Mouse (Mus musculus) left cerebral cortex, postnatal 36 days (tissue): ENCODE results near the gene Cenph. TPM values are rescaled to one million over a fixed set of nuclear protein-coding genes. Genes with fewer than 3 reads are reported as not detected.
"Not testable (repeated sequence)": the region's sequence is repeated elsewhere in the genome, so short reads cannot be mapped to it uniquely, and the experiment has no call there.

Experiments
- DNase-seq, 2 experiments: peaks; one replicate each; pipeline ENCODE4 v3.0.0; 2021 to 2022; ENCODE audit warnings: low spot score in 2 of 2, mixed read lengths in 1 of 2
- intact Hi-C: fragments of 180-260 bp; cut with DNase I; formaldehyde crosslinking; loops from one replicate; pipeline ENCODE4 v1.15.1; 2025
- total RNA-seq, 2 experiments: library from RNA; stranded (reverse); gene quantifications; 2 replicates each; pipeline ENCODE4 v1.2.3; 2021

The Cenph gene
- total RNA-seq, 2 experiments from 2014 or later = 0.63 to 0.69 TPM

DNA sequence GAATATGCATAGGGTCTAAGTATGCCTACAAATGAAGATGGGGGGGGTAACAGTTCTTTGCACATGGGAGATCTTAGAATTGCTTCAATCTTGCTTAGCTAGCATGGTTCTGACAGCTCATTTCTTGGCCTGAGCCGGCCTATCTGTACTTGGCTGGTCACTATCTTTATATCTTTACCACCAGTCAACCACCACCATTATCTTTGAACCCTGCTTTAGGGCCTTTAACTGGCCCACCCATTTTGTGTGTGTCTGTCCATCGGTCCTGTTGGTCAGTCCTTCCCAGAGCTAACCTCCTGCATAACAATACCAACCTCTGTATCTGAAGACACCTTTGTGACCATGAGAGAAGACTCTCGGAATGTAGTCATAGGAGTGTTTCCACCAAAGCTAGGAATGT lies 24.3 kb downstream of the Cenph start:
- no peak for DNase-seq
- intact Hi-C loops = no loop called here

DNA sequence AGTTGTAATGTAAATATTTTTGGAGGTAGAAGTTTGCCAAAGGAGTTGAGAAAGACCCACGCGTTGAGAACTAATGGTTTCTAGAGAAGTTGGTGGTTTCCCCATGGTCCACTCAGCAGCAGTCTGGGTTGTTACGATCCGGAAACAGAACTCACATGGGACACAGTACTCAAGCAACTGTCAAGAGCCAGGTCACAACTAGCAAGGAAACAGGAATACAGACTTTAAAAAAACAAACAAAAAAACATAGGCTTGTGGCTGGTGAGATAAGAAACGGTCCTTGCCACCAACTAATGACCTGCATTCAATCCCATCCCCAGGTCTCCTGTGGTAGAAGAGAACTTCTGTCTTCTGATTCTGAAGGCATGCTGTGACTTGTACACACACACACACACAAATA lies 24.9 kb downstream of the Cenph start:
- intact Hi-C loops = no loop called here

GRCm38 (mm10) chr13:100748638-100749037 lies 27.1 kb downstream of the Cenph start:
- intact Hi-C loops = loop anchor here (5.0 kb wide), 1 partner anchor 34 kb away; no protein-coding TSS in a partner anchor
- DNase-seq = no peak

More for the DNA sequence above, 24.9 kb downstream of the Cenph start:
- DNase-seq = no peak

DNA sequence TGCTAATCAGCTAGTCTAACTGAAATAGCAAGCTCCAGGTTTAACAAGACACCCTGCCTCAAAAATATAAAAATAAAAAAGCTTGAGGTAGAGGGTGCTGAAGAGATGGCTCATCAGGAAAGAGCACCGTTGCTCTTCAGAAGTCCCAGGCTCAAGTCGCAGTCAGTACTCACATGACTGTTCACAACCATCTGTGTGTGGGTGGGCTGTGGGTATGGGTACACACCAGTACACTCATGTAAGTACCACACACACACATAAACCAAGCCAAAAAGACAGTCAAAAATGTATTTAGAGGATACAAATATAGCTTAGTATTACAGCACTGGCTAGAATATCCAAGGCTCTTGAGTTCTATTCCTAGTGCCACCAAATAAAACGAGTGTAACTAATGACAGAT lies 29.6 kb downstream of the Cenph start:
- intact Hi-C loops = loop anchor here (5.0 kb wide), 1 partner anchor 36 kb away; no protein-coding TSS in a partner anchor
- peak; percentile 52 for DNase-seq

DNA sequence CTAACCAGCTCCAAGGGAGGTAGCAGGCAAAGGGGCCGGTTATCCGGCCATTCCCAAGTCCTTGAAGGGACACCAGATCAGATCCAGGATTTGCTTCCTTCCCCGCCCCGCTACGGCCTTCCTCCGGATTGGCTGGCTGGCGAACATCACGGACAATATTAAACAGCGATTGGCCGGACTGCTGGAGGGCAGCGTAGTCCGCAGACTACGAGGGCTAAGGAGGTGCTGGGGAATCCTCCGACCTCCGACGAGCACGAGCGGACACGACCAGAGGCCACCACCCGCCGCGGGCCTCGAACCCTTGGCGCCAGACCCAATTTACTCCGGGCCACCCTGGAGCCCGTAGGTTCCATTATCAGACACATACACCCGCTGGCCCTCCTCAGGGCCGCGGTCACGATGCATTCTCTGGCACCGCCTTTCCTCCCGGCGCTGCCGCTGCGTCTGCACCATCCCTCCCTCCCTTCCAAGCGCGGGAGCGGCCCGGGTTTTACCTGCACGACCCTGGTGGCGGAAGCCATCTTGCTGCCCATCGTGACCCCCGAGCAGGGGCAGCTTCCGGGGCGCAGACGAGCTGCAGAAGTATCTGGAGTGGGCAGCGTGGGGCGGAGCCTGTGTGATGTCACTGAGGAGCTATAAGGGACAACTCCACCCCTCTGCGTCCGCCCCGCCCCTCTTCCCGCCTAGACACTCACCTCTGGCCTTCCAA lies 31.5 kb downstream of the Cenph start, which contains the start of gene Mrps36:
TSS of gene Mrps36 (minus strand) at position 624 of the 709 bp plus-strand sequence.
- peak; percentile 91 to 92 for DNase-seq
- intact Hi-C loops = no loop called here

- no peak for DNase-seq
- intact Hi-C loops = no loop called here
These were observed 32.2 kb downstream of the Cenph start for GRCm38 (mm10) chr13:100743346-100744035.

- intact Hi-C loops = no loop called here
- DNase-seq = peak in 1 of 2 experiments; percentile 6
These were observed 32.9 kb downstream of the Cenph start for GRCm38 (mm10) chr13:100742831-100743230.

DNA sequence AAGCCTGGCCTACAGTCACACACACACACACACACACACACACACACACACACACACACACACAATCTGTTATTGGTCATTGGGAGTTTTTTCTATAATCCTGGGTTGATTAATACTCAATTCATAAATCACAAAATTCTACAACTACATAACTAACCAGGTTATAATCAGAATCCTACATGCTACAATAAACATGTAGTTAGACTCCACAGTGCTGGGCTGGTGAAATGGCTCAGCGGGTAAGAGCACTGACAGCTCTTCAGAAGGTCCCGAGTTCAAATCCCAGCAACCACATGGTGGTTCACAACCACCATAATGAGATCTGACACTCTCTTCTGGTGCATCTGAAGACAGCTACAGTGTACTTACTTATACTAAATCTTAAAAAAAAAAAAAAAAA lies 42.9 kb downstream of the Cenph start:
- DNase-seq = no peak
- intact Hi-C loops = loop anchor here (5.0 kb wide), 1 partner anchor 80 kb away; the partner anchor contains the start of genes Ak6, Rad17 and Taf9

DNA sequence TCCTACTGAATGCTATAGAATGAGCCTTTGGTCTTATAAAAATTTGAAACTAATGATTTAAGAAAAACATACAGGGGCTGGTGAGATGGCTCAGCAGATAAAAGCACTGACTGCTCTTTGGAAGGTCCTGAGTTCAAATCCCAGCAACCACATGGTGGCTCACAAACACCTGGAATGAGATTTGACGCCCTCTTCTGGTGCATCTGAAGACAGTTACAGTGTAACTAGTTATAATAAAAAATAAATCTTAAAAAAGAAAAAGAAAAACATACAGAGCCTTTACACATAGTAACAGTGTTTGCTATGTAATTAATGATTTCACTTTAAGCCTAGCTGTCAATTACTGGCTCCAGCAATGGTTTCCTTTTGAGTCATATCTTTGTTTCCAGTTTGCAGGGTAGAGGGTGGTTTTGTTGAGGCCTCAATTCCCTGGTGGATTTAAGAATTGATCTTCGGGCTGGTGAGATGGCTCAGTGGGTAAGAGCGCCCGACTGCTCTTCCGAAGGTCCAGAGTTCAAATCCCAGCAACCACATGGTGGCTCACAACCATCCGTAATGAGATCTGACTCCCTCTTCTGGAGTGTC lies 44.1 kb downstream of the Cenph start:
- intact Hi-C loops = loop anchor here (5.0 kb wide), 1 partner anchor 79 kb away; the partner anchor contains the start of genes Ak6, Rad17 and Taf9

DNA sequence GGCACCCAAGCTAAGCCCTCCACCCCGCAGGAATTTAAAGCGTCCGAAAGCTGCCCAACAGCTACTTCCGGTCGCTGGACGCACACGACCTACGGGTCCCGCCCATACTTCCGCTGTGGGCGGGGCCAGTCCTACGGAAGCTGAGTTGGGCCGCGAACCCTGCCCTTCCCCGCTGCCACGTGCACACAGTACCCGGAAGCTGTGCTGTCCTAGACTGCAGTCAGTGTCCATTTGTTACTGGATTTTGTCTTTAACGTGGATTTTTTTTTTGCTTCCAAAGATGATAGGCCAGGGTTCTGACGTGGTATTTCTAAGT lies 44.9 kb downstream of the Cenph start, which contains the start of gene Cdk7:
TSS of gene Cdk7 (minus strand) at position 79 of the 316 bp plus-strand sequence.
- peak; percentile 93 to 95 for DNase-seq
- intact Hi-C loops = loop anchor here (5.0 kb wide), 1 partner anchor 79 kb away; the partner anchor contains the start of genes Ak6, Rad17 and Taf9

More for the DNA sequence above, 44.1 kb downstream of the Cenph start:
- not testable (repeated sequence) for DNase-seq

DNA sequence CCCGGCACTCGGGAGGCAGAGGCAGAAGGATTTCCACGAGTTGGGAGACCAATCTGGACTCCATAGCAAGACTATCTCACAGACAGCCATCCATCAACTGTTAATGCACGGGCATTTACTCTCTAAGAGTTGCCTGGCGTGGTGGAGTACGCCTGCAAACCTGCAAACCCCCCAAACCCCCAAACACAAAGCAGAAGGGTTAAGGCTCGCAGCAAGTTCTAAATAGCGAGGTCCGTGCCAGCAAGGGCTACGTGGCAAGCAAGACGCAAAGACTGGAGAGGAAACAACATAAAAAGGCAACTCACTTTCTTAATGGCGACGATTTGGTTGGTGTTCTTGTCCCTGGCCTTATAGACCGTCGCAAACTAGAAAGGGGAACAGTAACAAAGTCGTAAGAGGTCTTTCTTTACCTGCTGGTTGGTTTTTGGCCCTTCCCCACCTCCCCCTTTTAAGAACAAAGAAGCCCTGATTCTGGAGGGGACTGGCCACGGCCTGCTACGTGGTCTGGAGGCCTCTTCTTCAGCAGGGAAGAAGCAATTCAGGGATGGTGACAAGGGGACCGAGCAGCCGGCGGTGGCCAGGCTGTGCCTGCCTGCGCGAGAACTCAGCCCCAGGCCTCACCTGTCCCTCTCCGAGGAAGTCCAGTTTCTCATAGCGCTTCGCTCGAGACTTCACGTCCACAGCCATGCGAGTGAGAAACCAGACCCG lies 45.4 kb downstream of the Cenph start:
- DNase-seq = peak in 1 of 2 experiments; percentile 5
- intact Hi-C loops = loop anchor here (5.0 kb wide), 1 partner anchor 78 kb away; the partner anchor contains the start of genes Ak6, Rad17 and Taf9

DNA sequence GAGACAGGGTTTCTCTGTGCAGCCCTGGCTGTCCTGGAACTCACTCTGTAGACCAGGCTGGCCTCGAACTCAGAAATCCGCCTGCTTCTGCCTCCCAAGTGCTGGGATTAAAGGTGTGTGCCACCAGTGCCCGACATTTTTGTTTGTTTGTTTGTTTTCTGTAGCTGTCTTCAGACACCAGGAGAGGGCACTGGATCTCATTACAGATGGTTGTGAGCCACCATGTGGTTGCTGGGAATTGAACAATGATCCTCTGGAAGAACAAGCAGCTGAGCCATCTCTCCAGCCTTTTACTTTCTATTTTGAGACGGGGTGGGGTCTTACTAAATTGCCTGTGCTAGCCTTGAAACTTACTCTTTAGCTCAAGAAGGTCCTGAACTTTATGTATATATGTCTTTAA lies 47.2 kb downstream of the Cenph start:
- DNase-seq, intact Hi-C loops: not testable (repeated sequence)

- DNase-seq = no peak
- intact Hi-C loops = no loop called here
These were observed 47.6 kb downstream of the Cenph start for GRCm38 (mm10) chr13:100728086-100728485.

GRCm38 (mm10) chr13:100725194-100725593 lies 50.5 kb downstream of the Cenph start:
- no peak for DNase-seq
- intact Hi-C loops = no loop called here

GRCm38 (mm10) chr13:100724051-100724754 lies 51.5 kb downstream of the Cenph start:
- intact Hi-C loops = no loop called here
- no peak for DNase-seq

GRCm38 (mm10) chr13:100721656-100722055 lies 54.0 kb downstream of the Cenph start:
- intact Hi-C loops = no loop called here
- DNase-seq = no peak

DNA sequence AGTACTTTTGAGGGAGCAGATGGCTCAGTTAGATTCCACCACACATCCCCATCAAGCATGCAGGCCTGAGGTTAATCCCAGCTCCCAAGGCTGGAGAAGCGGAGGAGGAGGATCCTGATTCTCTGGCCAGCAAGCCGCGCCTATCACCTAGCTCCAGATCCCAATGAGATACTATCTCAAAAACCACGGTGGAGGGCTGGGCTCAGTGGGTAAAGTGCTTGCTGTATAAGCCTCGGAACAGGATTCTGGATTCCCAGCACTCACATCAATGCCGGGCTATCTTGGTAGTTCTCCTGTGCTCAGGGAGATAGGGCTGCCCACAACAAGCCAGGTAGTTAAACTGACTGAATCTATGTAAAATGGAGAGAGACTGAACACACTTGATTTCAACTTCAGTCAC lies 60.2 kb downstream of the Cenph start:
- intact Hi-C loops = no loop called here
- DNase-seq = no peak
